Mouse (Mus musculus) testis, adult 2 months (tissue): ENCODE data around the gene Csnk1g2. TPM values are rescaled to one million over a fixed set of nuclear protein-coding genes. Genes with fewer than 3 reads are reported as not detected.

Experiments used
- H3K27ac ChIP-seq: fragments of 200-500 bp; 2 replicates; pipeline ENCODE4 v1.5.1; 2012; ENCODE audit warnings: low read depth, low read length; ENCODE audit not compliant: control insufficient read depth, insufficient read depth
- H3K27me3 ChIP-seq: fragments of 200-500 bp; 2 replicates; pipeline ENCODE4 v1.6.1; 2012; ENCODE audit warnings: mild to moderate bottlenecking, low read length, moderate library complexity; ENCODE audit not compliant: control insufficient read depth, insufficient read depth
- H3K36me3 ChIP-seq: fragments of 200-500 bp; 2 replicates; pipeline ENCODE4 v1.6.1; 2012; ENCODE audit warnings: mild to moderate bottlenecking, low read length; ENCODE audit not compliant: control insufficient read depth, insufficient read depth
- H3K4me1 ChIP-seq: fragments of 200-500 bp; 2 replicates; pipeline ENCODE4 v1.6.1; 2012; ENCODE audit warnings: low read length; ENCODE audit not compliant: control insufficient read depth, insufficient read depth
- H3K4me3 ChIP-seq: fragments of 200-500 bp; 2 replicates; pipeline ENCODE4 v1.5.1; 2012; ENCODE audit warnings: low read depth, mild to moderate bottlenecking, low read length, moderate library complexity, mixed read lengths; ENCODE audit not compliant: control insufficient read depth
- CTCF ChIP-seq: fragments of 200-500 bp; IDR thresholded peaks from 2 replicates; pipeline ENCODE4 v1.5.1; 2012; ENCODE audit warnings: low read depth, mild to moderate bottlenecking, inconsistent platforms, low read length, moderate library complexity; ENCODE audit not compliant: control insufficient read depth, insufficient read depth, insufficient replicate concordance
- POLR2A ChIP-seq: fragments of 200-500 bp; IDR thresholded peaks from 2 replicates; pipeline ENCODE4 v1.6.1; 2012; ENCODE audit warnings: low read depth, mild to moderate bottlenecking, inconsistent platforms, low read length, moderate library complexity; ENCODE audit not compliant: control insufficient read depth
- polyA plus RNA-seq: library from polyadenylated mRNA; depleted of rRNA; stranded (reverse); fragments of >200 nt; gene quantifications from 2 replicates; pipeline ENCODE4 v1.2.3, GENCODE M21; 2012

Csnk1g2 gene
- polyA plus RNA-seq, 1 experiment, result 1,079 TPM

GRCm38 (mm10) chr10:80669737-80670485 lies 47.3 kb downstream of the Csnk1g2 start:
- H3K36me3 ChIP-seq, result no peaks in the 10 kb centered on the region; the same call in none of the 2 replicates
- H3K4me1 ChIP-seq, result peaks cover 13% of the 10 kb centered on the region
- no peak overlapping the region for H3K27ac ChIP-seq

GRCm38 (mm10) chr10:80670531-80670930 lies 47.9 kb downstream of the Csnk1g2 start:
- no peaks in the 10 kb centered on the region; the same call in none of the 2 replicates for H3K36me3 ChIP-seq
- H3K4me1 ChIP-seq, result peaks cover 15% of the 10 kb centered on the region
- no peak overlapping the region for H3K27ac ChIP-seq
- no peak for TF ChIP-seq POLR2A
- TF ChIP-seq CTCF, result no peak
- no peaks in the 10 kb centered on the region for H3K27me3 ChIP-seq
- no peak overlapping the region for H3K4me3 ChIP-seq

More at GRCm38 (mm10) chr10:80669737-80670485, 47.3 kb downstream of the Csnk1g2 start:
- Histone ChIP-seq H3K27me3 (no peaks in the 10 kb centered on the region), H3K4me3 (no peak overlapping the region)
- TF ChIP-seq CTCF (no peak), POLR2A (no peak)

- no peaks in the 10 kb centered on the region for H3K27me3 ChIP-seq
- no peaks in the 10 kb centered on the region; the same call in none of the 2 replicates for H3K36me3 ChIP-seq
- H3K4me3 ChIP-seq, result no peak overlapping the region
- peaks cover 14% of the 10 kb centered on the region for H3K4me1 ChIP-seq
- no peak for TF ChIP-seq POLR2A
- TF ChIP-seq CTCF, result no peak
- H3K27ac ChIP-seq, result no peak overlapping the region
Measured at GRCm38 (mm10) chr10:80671251-80671650, 48.6 kb downstream of the Csnk1g2 start.

GRCm38 (mm10) chr10:80671936-80672690 lies 49.5 kb downstream of the Csnk1g2 start:
- no peaks in the 10 kb centered on the region for H3K27me3 ChIP-seq
- no peaks in the 10 kb centered on the region; the same call in none of the 2 replicates for H3K36me3 ChIP-seq
- TF ChIP-seq POLR2A (no peak), CTCF (no peak)
- H3K4me1 ChIP-seq, result peaks cover 19% of the 10 kb centered on the region
- no peak overlapping the region for H3K4me3 ChIP-seq
- no peak overlapping the region for H3K27ac ChIP-seq

- Histone ChIP-seq H3K4me3 (no peak overlapping the region), H3K36me3 (no peaks in the 10 kb centered on the region; the same call in none of the 2 replicates), H3K4me1 (peaks cover 31% of the 10 kb centered on the region), H3K27ac (no peak overlapping the region), H3K27me3 (no peaks in the 10 kb centered on the region)
- TF ChIP-seq POLR2A (no peak), CTCF (no peak)
Measured at GRCm38 (mm10) chr10:80673690-80674089, 51.1 kb downstream of the Csnk1g2 start.

GRCm38 (mm10) chr10:80674161-80674711 lies 51.6 kb downstream of the Csnk1g2 start:
- Histone ChIP-seq H3K27ac (no peak overlapping the region), H3K36me3 (no peaks in the 10 kb centered on the region; the same call in none of the 2 replicates), H3K4me3 (no peak overlapping the region), H3K4me1 (peaks cover 34% of the 10 kb centered on the region), H3K27me3 (no peaks in the 10 kb centered on the region)
- TF ChIP-seq CTCF, result no peak
- no peak for TF ChIP-seq POLR2A
